Mouse (Mus musculus) CH12.LX (cell line): ENCODE measurements at regions not wholly inside any gene's neighbourhood (a gene's known extent, or its start where the extent isn't known, plus 50 kb on each side); places are given as distances from the start of the nearest gene placed in this dataset.

ENCODE experiments used
- CHD2 ChIP-seq: IDR thresholded peaks from 2 replicates; pipeline ENCODE4 v1.6.1; 2011; ENCODE audit warnings: low read length, improper control_type of control experiment
- CTCF ChIP-seq, 2 experiments: IDR thresholded peaks in 1 of 2; conservative IDR thresholded peaks in 1 of 2; 2 replicates each; pipeline ENCODE4 v1.5.1; 2011 to 2012; ENCODE audit warnings: low read depth in 2 of 2, low read length in 2 of 2, improper control_type of control experiment in 1 of 2, inconsistent platforms in 1 of 2, mild to moderate bottlenecking in 1 of 2, moderate library complexity in 1 of 2
- EP300 ChIP-seq: IDR thresholded peaks from 2 replicates; pipeline ENCODE4 v1.6.1; 2011; ENCODE audit warnings: low read length, improper control_type of control experiment
- GABPA ChIP-seq: IDR thresholded peaks from 2 replicates; pipeline ENCODE4 v1.6.1; 2012; ENCODE audit warnings: low read depth, low read length, improper control_type of control experiment, inconsistent platforms; ENCODE audit not compliant: insufficient replicate concordance
- ZKSCAN1 ChIP-seq: IDR thresholded peaks from 2 replicates; pipeline ENCODE4 v1.6.1; 2012; ENCODE audit warnings: low read depth, inconsistent platforms, low read length, improper control_type of control experiment, borderline replicate concordance

- TF ChIP-seq EP300 (no peak), CTCF (conservative IDR thresholded peaks at IDR 0.05 in 1 of 2, IDR thresholded peaks at IDR 0.05 in 1 of 2; ENCODE audit: low read depth in 2 of 2, low read length in 2 of 2) (no peak), ZKSCAN1 (no peak), CHD2 (no peak), GABPA (no peak)
Observed at GRCm38 (mm10) chr14:47989315-47989714, 131.3 kb upstream of the Peli2 start.
